Mouse (Mus musculus) lung, postnatal 36 days (tissue): ENCODE data around the gene Tmem217.

Source experiments
- DNase-seq: peaks from one replicate; pipeline ENCODE4 v3.0.0; 2022; ENCODE audit warnings: mixed read lengths

Gene Tmem217

DNA sequence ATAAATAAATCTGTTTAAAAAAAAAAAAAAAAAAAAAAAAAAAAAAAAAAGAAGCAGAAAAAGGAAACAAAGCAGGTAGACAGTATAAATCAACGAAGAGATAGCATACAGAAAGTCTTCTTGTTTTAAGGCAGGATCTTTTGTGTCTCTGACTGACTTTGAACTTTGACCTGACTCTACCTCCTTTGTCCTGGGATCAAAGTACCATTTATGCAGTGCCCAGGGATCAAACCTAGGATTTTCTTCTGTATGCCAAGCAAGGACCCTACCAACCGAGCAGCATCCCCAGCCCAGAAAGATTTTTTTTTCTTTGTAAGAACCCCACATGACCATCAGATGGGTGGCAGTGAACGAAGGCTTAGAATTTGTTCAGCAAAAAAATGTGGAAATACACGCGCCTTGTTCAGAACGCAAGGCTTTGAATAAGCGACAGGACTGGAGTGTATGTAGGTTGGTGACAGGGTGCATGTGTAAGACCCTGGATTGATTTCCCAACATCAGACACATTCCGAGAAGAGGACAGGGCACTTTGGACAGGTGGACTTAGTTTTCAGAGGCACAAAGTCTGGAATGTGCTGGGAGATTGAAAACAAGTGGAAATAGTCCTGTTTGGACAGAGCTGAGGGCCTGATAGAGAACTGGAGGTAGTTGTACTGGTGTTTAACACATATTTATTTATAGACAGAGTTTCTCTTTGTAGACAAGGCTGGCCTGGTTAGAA lies 63.8 kb downstream of the Tmem217 start:
- no peak for DNase-seq

GRCm38 (mm10) chr17:29485336-29486233 lies 66.6 kb downstream of the Tmem217 start:
- DNase-seq: no peak

DNA sequence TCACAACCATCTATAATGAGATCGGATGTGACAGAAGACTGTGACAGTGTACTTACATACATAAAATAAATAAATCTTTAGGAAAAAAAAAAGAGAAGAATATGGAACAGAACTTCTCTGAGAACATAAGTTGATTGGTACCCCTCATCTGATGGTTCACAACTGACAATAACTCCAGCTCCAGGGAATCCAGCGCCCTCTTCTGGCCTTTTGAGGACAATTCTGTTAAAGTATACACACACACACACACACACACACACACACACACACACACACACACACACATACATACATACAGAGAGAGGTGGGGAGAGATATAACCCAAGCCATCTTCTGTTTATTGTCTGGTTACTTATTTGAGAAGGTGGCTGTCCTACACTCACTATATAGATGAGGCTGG lies 67.8 kb downstream of the Tmem217 start:
- DNase-seq: no peak

GRCm38 (mm10) chr17:29483282-29483681 lies 68.9 kb downstream of the Tmem217 start:
- DNase-seq: no peak

GRCm38 (mm10) chr17:29482632-29483031 lies 69.6 kb downstream of the Tmem217 start:
- DNase-seq: no peak

- no peak for DNase-seq
These were observed 71.9 kb downstream of the Tmem217 start for GRCm38 (mm10) chr17:29480256-29480655.

DNA sequence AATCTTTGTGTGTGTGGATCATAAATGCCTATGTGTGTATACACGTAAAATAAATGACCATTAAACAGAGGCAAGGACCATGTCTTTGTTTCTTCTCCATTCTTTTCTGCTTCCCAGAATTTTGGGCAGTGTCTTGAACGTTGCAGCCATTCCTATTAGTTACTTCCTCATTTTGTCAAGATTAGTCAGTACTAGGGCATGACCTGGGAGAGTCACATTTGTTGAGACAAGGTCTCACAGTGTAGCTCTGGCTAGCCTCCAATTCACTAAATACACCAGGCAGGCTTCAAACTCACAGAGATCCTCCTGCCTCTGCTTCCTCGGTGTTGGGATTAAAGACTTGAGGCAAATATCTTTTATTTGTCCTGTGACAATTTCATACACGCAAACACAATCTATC lies 73.9 kb downstream of the Tmem217 start:
- no peak for DNase-seq

GRCm38 (mm10) chr17:29477357-29477756 lies 74.8 kb downstream of the Tmem217 start:
- no peak for DNase-seq

- DNase-seq: no peak
These were observed 75.7 kb downstream of the Tmem217 start for GRCm38 (mm10) chr17:29476461-29476860.
